Mouse (Mus musculus): ENCODE results near the gene Faap100.

GRCm38 (mm10) chr11:120373820-120374586, 4.6 kb downstream of the Faap100 start:
- no peak for TF ChIP-seq GATA1 (IDR thresholded peaks at IDR 0.05; ENCODE audit: low read length)
- no peak for TF ChIP-seq TAL1 (IDR thresholded peaks at IDR 0.05; ENCODE audit: low read length)

All from erythroblast, embryonic 14.5 days (primary cell).